Mouse (Mus musculus): ENCODE results near the gene Iqsec1. TPM values are rescaled to one million over a fixed set of nuclear protein-coding genes. Genes with fewer than 3 reads are reported as not detected.

Gene Iqsec1
- total and polyA plus RNA-seq, 2 experiments: 8.9 to 69.3 TPM

GRCm38 (mm10) chr6:90816551-90816950, 171.9 kb downstream of the Iqsec1 start:
- Histone ChIP-seq H3K9ac (ENCODE audit: low read depth, low read length) (no peak overlapping the region), H3K79me2 (ENCODE audit: control insufficient read depth, insufficient read depth, low read length) (no peaks in the 10 kb centered on the region), H3K36me3 (ENCODE audit: control insufficient read depth, insufficient read depth, low read length) (no peaks in the 10 kb centered on the region), H3K27ac (replicated peaks; ENCODE audit: insufficient read depth, low read depth, low read length) (no peak overlapping the region), H3K4me3 (ENCODE audit: insufficient read depth, low read depth, low read length) (no peak overlapping the region), H3K27me3 (ENCODE audit: control insufficient read depth, insufficient read depth, low read length) (0 out of 2 replicates have a peak, but pooled peaks cover 3% of the 10 kb centered on the region), H3K4me1 (ENCODE audit: control insufficient read depth, insufficient read depth, low read length) (no peaks in the 10 kb centered on the region)
- no peak for TF ChIP-seq CTCF (IDR thresholded peaks at IDR 0.05; ENCODE audit: low read depth, low read length)
- no peak for TF ChIP-seq POLR2A (IDR thresholded peaks at IDR 0.05; ENCODE audit: extremely low read depth, insufficient read depth, low read length)
- DNase-seq (ENCODE audit: extremely low read depth, low read depth, low spot score): no peak
- WGBS: 81% methylated on average over 3 of the region's 3 CpGs

GRCm38 (mm10) chr6:90815341-90815740, 173.1 kb downstream of the Iqsec1 start:
- 59% methylated on average over 3 of the region's 3 CpGs for WGBS
- H3K4me1 ChIP-seq (ENCODE audit: control insufficient read depth, insufficient read depth, low read length): no peaks in the 10 kb centered on the region
- H3K36me3 ChIP-seq (ENCODE audit: control insufficient read depth, insufficient read depth, low read length): no peaks in the 10 kb centered on the region
- H3K79me2 ChIP-seq (ENCODE audit: control insufficient read depth, insufficient read depth, low read length): no peaks in the 10 kb centered on the region
- TF ChIP-seq POLR2A (IDR thresholded peaks at IDR 0.05; ENCODE audit: extremely low read depth, insufficient read depth, low read length) (no peak), CTCF (IDR thresholded peaks at IDR 0.05; ENCODE audit: low read depth, low read length) (peak; percentile 57)
- no peak overlapping the region for H3K9ac ChIP-seq (ENCODE audit: low read depth, low read length)
- H3K27me3 ChIP-seq (ENCODE audit: control insufficient read depth, insufficient read depth, low read length): 0 out of 2 replicates have a peak, but pooled peaks cover 3% of the 10 kb centered on the region
- DNase-seq (ENCODE audit: extremely low read depth, low read depth, low spot score): no peak
- H3K27ac ChIP-seq (replicated peaks; ENCODE audit: insufficient read depth, low read depth, low read length): no peak overlapping the region
- no peak overlapping the region for H3K4me3 ChIP-seq (ENCODE audit: insufficient read depth, low read depth, low read length)

GRCm38 (mm10) chr6:90813526-90813925, 175.0 kb downstream of the Iqsec1 start:
- H3K36me3 ChIP-seq (ENCODE audit: control insufficient read depth, insufficient read depth, low read length): no peaks in the 10 kb centered on the region
- no peak overlapping the region for H3K27ac ChIP-seq (replicated peaks; ENCODE audit: insufficient read depth, low read depth, low read length)
- TF ChIP-seq CTCF (IDR thresholded peaks at IDR 0.05; ENCODE audit: low read depth, low read length) (no peak), POLR2A (IDR thresholded peaks at IDR 0.05; ENCODE audit: extremely low read depth, insufficient read depth, low read length) (no peak)
- H3K27me3 ChIP-seq (ENCODE audit: control insufficient read depth, insufficient read depth, low read length): 0 out of 2 replicates have a peak, but pooled peaks cover 3% of the 10 kb centered on the region
- no peak overlapping the region for H3K9ac ChIP-seq (ENCODE audit: low read depth, low read length)
- H3K79me2 ChIP-seq (ENCODE audit: control insufficient read depth, insufficient read depth, low read length): no peaks in the 10 kb centered on the region
- H3K4me1 ChIP-seq (ENCODE audit: control insufficient read depth, insufficient read depth, low read length): no peaks in the 10 kb centered on the region
- DNase-seq (ENCODE audit: extremely low read depth, low read depth, low spot score): no peak
- H3K4me3 ChIP-seq (ENCODE audit: insufficient read depth, low read depth, low read length): no peak overlapping the region
- 23% methylated on average over 1 of the region's 1 CpGs for WGBS

- Histone ChIP-seq H3K27ac (replicated peaks; ENCODE audit: insufficient read depth, low read depth, low read length) (no peak overlapping the region), H3K36me3 (ENCODE audit: control insufficient read depth, insufficient read depth, low read length) (no peaks in the 10 kb centered on the region), H3K4me3 (ENCODE audit: insufficient read depth, low read depth, low read length) (no peak overlapping the region), H3K4me1 (ENCODE audit: control insufficient read depth, insufficient read depth, low read length) (no peaks in the 10 kb centered on the region), H3K79me2 (ENCODE audit: control insufficient read depth, insufficient read depth, low read length) (no peaks in the 10 kb centered on the region), H3K27me3 (ENCODE audit: control insufficient read depth, insufficient read depth, low read length) (0 out of 2 replicates have a peak, but pooled peaks cover 3% of the 10 kb centered on the region), H3K9ac (ENCODE audit: low read depth, low read length) (no peak overlapping the region)
- WGBS: 79% methylated on average over 8 of the region's 8 CpGs
- no peak for DNase-seq (ENCODE audit: extremely low read depth, low read depth, low spot score)
- no peak for TF ChIP-seq CTCF (IDR thresholded peaks at IDR 0.05; ENCODE audit: low read depth, low read length)
- TF ChIP-seq POLR2A (IDR thresholded peaks at IDR 0.05; ENCODE audit: extremely low read depth, insufficient read depth, low read length): no peak
These were observed 175.9 kb downstream of the Iqsec1 start for GRCm38 (mm10) chr6:90812584-90812983.

- Histone ChIP-seq H3K36me3 (ENCODE audit: control insufficient read depth, insufficient read depth, low read length) (no peaks in the 10 kb centered on the region), H3K27me3 (ENCODE audit: control insufficient read depth, insufficient read depth, low read length) (0 out of 2 replicates have a peak, but pooled peaks cover 3% of the 10 kb centered on the region), H3K27ac (replicated peaks; ENCODE audit: insufficient read depth, low read depth, low read length) (no peak overlapping the region), H3K4me1 (ENCODE audit: control insufficient read depth, insufficient read depth, low read length) (no peaks in the 10 kb centered on the region), H3K9ac (ENCODE audit: low read depth, low read length) (no peak overlapping the region), H3K4me3 (ENCODE audit: insufficient read depth, low read depth, low read length) (no peak overlapping the region), H3K79me2 (ENCODE audit: control insufficient read depth, insufficient read depth, low read length) (no peaks in the 10 kb centered on the region)
- no peak for DNase-seq (ENCODE audit: extremely low read depth, low read depth, low spot score)
- no peak for TF ChIP-seq POLR2A (IDR thresholded peaks at IDR 0.05; ENCODE audit: extremely low read depth, insufficient read depth, low read length)
- TF ChIP-seq CTCF (IDR thresholded peaks at IDR 0.05; ENCODE audit: low read depth, low read length): no peak
- 58% methylated on average over 3 of the region's 3 CpGs for WGBS
These were observed 176.4 kb downstream of the Iqsec1 start for GRCm38 (mm10) chr6:90812072-90812471.

- no peak overlapping the region for H3K4me3 ChIP-seq (ENCODE audit: insufficient read depth, low read depth, low read length)
- no peak for DNase-seq (ENCODE audit: extremely low read depth, low read depth, low spot score)
- 47% methylated on average over 1 of the region's 1 CpGs for WGBS
- 0 out of 2 replicates have a peak, but pooled peaks cover 3% of the 10 kb centered on the region for H3K27me3 ChIP-seq (ENCODE audit: control insufficient read depth, insufficient read depth, low read length)
- H3K36me3 ChIP-seq (ENCODE audit: control insufficient read depth, insufficient read depth, low read length): no peaks in the 10 kb centered on the region
- TF ChIP-seq CTCF (IDR thresholded peaks at IDR 0.05; ENCODE audit: low read depth, low read length) (no peak), POLR2A (IDR thresholded peaks at IDR 0.05; ENCODE audit: extremely low read depth, insufficient read depth, low read length) (no peak)
- H3K4me1 ChIP-seq (ENCODE audit: control insufficient read depth, insufficient read depth, low read length): no peaks in the 10 kb centered on the region
- H3K27ac ChIP-seq (replicated peaks; ENCODE audit: insufficient read depth, low read depth, low read length): no peak overlapping the region
- H3K79me2 ChIP-seq (ENCODE audit: control insufficient read depth, insufficient read depth, low read length): no peaks in the 10 kb centered on the region
- no peak overlapping the region for H3K9ac ChIP-seq (ENCODE audit: low read depth, low read length)
These were observed 177.9 kb downstream of the Iqsec1 start for GRCm38 (mm10) chr6:90810576-90810975.
